Mouse (Mus musculus) c-Kit-positive CD71-negative TER-119-negative erythroid progenitor cells, embryonic 14.5 days (primary cell): ENCODE results near the gene Abcd3.
"Not testable (repeated sequence)": the region's sequence is repeated elsewhere in the genome, so short reads cannot be mapped to it uniquely, and the experiment has no call there.

Source experiments
- DNase-seq: peaks from one replicate; pipeline ENCODE4 v3.0.0-alpha.2; 2013; ENCODE audit warnings: low read depth

Gene Abcd3

DNA sequence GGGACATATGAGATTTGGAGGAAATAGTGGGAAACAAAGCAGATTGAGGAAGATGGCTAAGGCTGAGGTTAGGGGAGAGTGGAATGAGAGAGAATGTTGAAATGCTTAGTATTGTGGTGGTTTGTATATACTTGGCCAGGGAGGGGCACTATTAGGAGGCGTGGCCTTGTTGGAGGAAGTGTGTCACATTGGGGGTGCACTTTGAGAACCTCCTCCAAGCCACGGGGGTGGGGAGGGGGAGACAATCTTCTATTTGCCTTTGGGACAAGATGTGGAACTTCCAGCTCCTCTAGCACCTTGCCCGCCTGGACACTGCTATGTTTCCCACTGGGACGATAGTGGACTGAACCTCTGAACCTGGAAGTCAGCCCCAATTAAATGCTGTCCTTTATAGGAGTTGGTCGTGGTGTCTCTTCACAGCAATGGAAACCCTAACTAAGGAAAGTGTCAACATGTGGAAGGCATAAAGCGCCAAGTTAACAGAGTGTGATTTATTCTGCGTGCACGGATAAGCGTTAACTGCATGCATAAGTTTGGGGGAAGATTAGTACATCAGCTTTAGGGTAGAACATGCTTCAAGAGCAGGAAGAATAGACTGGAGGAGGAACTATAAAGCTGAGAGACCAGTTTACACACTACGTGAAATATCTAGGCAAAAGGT is 3.8 kb upstream of the Abcd3 start:
- no peak for DNase-seq

DNA sequence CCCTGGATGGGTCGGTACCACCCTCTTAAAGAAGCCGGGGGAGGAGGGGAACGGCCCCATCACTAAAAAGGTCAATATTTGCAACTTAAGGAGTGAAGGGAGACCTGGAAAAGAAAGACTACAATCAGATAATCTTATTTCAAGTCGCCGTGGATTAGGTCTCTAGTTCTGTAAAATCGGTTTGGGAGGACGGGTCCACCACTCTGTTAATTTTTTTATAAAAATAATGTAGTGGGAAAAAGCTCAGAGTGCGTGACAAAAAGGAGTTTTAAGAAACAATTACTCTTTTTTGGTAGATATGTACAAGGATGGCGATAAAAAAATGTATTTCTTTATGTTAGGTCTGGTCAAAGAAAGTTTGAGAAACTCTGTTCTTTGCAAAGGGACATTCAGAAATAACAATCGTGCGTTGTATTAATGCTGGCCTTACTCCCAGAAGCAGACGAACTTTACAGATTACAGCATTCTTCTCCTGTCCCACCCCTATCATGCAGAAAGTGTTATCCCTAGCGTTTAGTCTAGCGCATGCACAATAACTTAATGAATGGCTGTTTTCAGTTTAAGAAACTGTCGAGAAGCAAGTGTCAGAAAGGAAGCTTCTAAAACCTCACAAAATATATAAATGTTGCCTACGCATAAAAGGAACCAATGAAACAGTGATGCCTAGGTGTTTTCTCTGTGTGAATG is 590 bp upstream of the Abcd3 start:
- no peak for DNase-seq

- no peak for DNase-seq
These were observed 663 bp downstream of the Abcd3 start for GRCm38 (mm10) chr3:121814413-121814864.

- no peak for DNase-seq
These were observed 1.3 kb downstream of the Abcd3 start for GRCm38 (mm10) chr3:121813834-121814233.

DNA sequence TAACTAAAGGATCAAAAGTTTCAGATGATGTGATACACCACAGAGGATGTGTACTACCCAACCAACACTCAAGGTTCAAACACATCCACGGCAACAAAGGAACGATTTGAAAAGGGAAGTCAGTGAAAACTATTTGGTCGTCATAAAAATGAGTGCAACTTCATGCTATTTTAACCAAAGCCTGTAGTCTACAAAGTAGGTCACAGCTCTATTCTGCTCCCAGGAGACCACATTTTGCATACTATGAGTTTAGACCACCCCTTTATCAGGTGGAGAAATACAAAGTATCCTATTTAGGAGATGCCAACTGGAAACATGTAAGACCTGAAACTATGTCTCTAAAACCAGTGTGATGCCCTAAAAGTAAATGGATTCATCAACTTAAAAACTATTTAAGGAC is 6.9 kb downstream of the Abcd3 start:
- DNase-seq = no peak

GRCm38 (mm10) chr3:121794214-121794613 is 20.9 kb downstream of the Abcd3 start:
- no peak for DNase-seq

- no peak for DNase-seq
These were observed 22.9 kb downstream of the Abcd3 start for GRCm38 (mm10) chr3:121792246-121792645.

DNA sequence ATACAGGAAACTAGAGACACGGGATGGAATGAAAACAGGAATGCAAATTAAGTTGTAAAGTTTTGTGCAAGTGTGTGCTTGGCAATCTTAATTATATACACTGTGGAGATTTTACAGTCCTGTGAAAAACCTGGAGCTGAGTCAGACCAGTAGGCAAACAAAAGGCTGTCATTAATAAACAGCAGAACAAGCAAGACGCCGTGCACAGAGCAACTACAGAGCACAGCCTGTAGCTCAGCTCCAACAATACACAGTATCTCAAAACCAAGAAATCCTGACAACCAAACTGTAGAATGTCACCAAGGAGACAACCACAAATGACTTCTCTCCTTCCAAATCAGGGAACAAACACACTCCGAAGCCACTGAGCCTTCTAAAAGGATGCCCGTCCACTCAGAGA is 24.7 kb downstream of the Abcd3 start:
- DNase-seq = no peak

DNA sequence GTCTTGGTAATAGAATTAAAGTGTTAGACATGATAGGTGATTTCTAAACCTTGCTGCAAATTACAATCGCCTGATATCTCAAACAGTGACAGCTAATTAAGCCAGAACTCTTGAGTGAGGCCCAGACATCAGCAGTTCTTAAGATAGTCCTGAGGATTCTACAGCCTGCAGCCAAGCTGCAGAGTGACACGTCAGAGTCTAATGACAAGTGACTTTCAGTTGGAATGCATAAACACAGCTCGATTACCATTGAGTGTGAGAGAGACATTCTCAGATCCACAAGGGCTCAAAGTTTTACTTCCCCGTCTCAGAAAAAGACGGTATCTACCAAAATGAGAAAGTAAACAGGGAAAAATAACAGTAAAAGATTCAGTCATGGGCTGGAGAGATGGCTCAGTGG is 25.3 kb downstream of the Abcd3 start:
- no peak for DNase-seq

DNA sequence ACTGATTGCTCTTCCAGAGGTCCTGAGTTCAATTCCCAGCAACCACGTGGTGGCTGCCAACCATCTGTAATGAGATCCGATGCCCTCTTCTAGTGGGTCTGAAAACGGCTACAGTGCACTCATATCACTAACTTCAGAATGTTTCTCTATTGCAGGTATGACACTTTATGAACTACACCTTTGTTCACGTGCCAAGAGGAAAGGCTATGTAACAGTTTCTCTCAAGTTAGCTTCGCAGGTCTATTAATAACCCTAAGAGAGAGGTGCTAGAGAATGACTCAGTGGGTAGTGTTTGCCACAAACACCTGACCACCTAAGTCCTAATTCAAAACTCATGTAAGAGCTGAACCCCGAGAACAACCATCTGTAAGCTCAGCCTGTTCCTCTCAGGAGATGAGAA is 32.1 kb downstream of the Abcd3 start:
- no peak for DNase-seq

DNA sequence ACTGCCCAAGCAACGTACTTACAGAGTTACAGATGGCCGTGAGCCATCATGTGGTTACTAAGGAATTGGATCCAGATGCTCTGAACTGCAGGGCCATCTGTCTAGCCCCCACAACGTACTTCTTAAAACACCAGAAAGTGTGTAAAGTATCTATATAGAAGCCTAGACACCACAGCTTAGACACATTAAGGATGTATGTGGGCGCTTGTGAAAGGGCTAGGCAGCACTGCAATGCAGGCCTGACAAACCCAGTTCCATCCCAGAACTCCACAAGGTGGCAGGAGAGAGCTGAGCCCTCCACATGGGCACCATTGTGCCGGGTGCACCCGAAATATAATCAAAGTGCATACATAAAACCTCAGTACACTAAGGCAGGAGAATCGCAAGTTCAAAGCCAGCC is 37.2 kb downstream of the Abcd3 start:
- DNase-seq = no peak

- DNase-seq = not testable (repeated sequence)
These were observed 41.8 kb downstream of the Abcd3 start for GRCm38 (mm10) chr3:121773336-121773735.

DNA sequence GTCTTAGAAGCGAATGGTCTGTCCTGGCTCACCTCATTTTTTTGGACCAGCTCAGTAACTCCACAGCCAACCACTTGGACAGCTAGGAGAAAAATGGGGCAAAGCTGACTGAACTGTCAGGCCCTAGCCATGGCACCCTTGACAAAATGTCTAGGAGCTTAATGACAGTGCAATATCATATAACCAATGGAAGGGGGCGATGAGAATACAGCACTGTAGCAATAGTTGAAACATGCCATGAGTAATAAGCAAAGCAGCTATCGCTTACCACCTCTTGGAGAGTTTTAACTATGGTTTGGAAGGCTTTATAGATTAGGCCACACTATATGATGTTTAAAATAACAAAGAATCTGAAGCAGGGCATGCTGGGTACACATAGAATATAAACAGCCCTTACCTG is 46.3 kb downstream of the Abcd3 start:
- DNase-seq = no peak

DNA sequence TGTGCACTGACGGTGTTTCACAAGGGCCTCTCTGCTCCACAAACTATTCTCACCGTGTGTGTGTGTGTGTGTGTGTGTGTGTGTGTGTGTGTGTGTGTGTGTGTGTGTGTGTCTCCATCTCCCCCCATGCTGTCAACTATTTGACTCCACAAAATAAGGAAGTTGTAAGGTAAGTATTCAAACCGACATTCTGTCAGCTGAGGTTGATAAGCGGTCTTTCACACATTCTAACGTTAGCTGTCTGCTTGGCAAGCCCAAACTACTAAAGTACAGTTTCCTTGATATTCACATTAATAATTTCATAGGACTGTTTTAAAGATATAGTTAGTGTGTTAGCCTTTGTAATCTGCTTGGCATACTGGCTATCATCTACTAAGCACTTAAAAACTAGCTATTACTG is 48.3 kb downstream of the Abcd3 start:
- no peak for DNase-seq

DNA sequence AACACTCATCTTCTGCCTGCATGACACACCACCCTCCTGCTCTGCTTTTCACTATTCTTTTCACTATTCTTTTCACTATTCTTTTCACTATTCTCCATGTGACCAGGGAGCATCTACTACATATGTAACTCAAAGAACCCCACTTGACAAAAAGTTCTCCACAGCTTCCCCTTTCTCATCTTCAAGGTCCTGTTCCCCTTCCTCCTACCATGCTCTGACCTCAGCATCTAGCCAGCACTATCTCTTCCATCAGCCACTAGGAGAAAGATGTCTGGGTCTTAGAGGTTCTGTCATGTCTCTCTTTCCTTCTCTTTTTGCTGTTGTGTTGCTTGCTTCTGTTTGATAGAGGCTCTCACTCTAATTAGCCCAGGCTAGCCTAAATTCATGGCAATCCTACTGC is 49.1 kb downstream of the Abcd3 start:
- no peak for DNase-seq

GRCm38 (mm10) chr3:121762056-121762852 is 52.8 kb downstream of the Abcd3 start:
- no peak for DNase-seq

- no peak for DNase-seq
These were observed 56.7 kb downstream of the Abcd3 start for GRCm38 (mm10) chr3:121758373-121758772.

DNA sequence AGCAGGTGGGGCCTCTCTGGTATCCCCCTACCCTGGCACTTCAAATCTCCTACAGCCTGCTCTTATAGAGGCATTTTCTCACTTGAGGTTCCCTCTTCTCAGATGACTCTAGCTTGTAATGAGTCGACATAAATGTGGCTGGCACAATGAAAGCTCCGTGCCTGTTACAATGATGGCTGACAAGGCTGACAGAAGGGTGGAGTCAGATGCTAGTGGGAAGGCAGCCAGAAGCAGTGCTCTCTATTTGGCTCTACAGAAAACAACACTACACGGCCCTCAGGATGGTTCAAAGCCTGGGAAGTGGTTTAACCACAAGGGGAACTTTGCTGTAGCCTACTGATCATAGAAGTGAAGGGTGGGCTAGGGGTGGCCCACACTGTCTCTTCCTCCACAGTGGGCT is 60.0 kb downstream of the Abcd3 start:
- DNase-seq = no peak

GRCm38 (mm10) chr3:121754319-121755090 is 60.6 kb downstream of the Abcd3 start:
- DNase-seq = not testable (repeated sequence)

DNA sequence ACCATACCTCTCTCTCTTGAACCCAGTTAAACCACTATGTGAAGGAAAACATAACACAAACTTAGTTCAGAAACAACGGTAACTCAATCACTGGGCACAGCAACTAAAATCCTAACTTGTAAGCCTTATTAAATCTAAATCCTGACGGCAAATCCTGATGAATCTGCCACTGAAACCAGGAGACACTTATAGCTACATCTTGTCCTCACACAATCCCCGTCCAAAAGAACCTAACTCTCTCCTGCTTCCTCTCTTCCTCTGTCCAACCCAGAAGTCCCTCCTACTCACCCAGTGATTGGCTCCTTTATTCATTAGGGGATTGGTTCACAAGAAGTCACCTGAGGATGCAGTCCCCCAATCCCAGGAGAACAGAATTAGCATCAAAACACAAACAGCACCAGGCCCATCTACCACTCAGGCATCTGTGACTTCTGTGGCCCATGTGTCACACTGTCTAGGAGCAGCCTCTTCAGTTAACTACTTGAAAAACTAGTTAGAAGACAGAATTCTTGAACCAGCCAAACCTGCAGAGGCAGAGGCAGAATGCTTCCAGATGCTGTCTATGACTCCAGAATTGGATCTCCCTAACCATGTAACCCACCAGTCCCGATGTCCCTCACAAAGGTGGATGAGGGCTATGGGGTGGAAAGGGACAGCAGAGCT is 73.8 kb downstream of the Abcd3 start:
- DNase-seq = not testable (repeated sequence)

DNA sequence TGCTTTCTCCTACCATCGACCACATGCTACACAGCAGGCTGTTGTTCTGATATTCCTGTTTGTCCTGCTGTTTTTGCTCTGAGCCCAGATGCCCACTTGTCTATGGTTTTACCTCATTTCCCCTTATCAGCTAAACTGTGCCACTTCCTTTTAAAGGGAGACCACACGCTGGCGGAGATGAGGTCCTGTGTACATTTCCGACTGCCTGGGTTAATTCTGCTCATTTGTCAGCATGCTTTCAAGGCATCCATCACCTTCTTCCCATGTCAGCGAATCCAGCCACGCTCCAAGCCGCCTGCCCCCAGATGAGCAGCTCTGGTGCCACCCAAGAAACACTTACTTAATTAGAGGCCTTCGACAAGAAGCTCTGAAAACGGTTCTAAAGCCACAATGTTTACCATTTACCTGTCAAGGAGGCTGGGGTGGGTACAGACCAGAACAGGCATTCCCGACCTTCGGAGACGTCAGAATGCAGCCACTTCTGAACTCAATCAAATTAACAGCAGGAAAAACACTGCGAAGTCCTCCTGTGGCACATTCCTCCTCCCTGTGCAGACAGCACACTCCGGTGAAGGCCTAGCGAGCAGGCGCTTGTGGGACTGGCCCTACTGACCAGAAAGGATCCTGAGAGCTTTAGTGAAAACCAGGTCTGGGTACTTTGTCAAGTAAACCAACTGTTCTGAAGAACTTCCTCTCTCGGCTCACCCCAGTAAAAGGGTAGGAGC is 75.5 kb downstream of the Abcd3 start:
- no peak for DNase-seq
